Mouse (Mus musculus) myocyte (in vitro differentiated cells): ENCODE measurements around the gene Ube3b. TPM values are rescaled to one million over a fixed set of nuclear protein-coding genes. Genes with fewer than 3 reads are reported as not detected.

Experiments used
- H3K27me3 ChIP-seq: one replicate; pipeline ENCODE4 v1.6.1; 2011; ENCODE audit not compliant: control insufficient read depth, insufficient read depth, insufficient read length
- H3K36me3 ChIP-seq: one replicate; pipeline ENCODE4 v1.6.1; 2011; ENCODE audit not compliant: control insufficient read depth, insufficient read depth
- H3K4me2 ChIP-seq: one replicate; pipeline ENCODE4 v1.6.1; 2011; ENCODE audit warnings: low read depth, control low read depth
- H3K4me3 ChIP-seq: one replicate; pipeline ENCODE4 v1.5.1; 2011; ENCODE audit warnings: mild to moderate bottlenecking, control low read depth, moderate library complexity
- H3K79me2 ChIP-seq: one replicate; pipeline ENCODE4 v1.6.1; 2011; ENCODE audit not compliant: control insufficient read depth, insufficient read depth
- H3ac ChIP-seq: one replicate; pipeline ENCODE4 v1.6.1; 2011; ENCODE audit not compliant: control insufficient read depth, insufficient read length
- CEBPB ChIP-seq: IDR thresholded peaks from 2 replicates; pipeline ENCODE4 v1.6.1; 2011; ENCODE audit warnings: mild to moderate bottlenecking, moderate library complexity; ENCODE audit not compliant: poor library complexity, insufficient read depth, severe bottlenecking
- E2F4 ChIP-seq: IDR thresholded peaks from one replicate; pipeline ENCODE4 v1.6.1; 2011; ENCODE audit warnings: mild to moderate bottlenecking, control low read depth, moderate library complexity; ENCODE audit not compliant: insufficient read depth
- MAX ChIP-seq: IDR thresholded peaks from one replicate; pipeline ENCODE4 v1.6.1; 2011; ENCODE audit warnings: low read depth, mild to moderate bottlenecking, control low read depth
- MYOD1 ChIP-seq, 3 experiments: IDR thresholded peaks; one replicate each; pipeline ENCODE4 v1.6.1; 2011; ENCODE audit warnings: control low read depth in 2 of 3, low read depth in 2 of 3, mild to moderate bottlenecking in 2 of 3, moderate library complexity in 1 of 3; ENCODE audit not compliant: insufficient read length in 2 of 3, control insufficient read depth in 1 of 3
- MYOG ChIP-seq, 3 experiments: IDR thresholded peaks; one replicate each; pipeline ENCODE4 v1.6.1; 2011; ENCODE audit warnings: control low read depth in 2 of 3, low read depth in 2 of 3, mild to moderate bottlenecking in 2 of 3; ENCODE audit not compliant: insufficient read length in 2 of 3, control insufficient read depth in 1 of 3, insufficient read depth in 1 of 3
- POLR2A ChIP-seq: IDR thresholded peaks from one replicate; pipeline ENCODE4 v1.6.1; 2011; ENCODE audit warnings: low read depth, mild to moderate bottlenecking, control low read depth, moderate library complexity; ENCODE audit not compliant: insufficient read length
- POLR2AphosphoS2 ChIP-seq: IDR thresholded peaks from one replicate; pipeline ENCODE4 v1.6.1; 2011; ENCODE audit warnings: low read depth, control low read depth; ENCODE audit not compliant: insufficient read length
- REST ChIP-seq: IDR thresholded peaks from one replicate; pipeline ENCODE4 v1.6.1; 2011; ENCODE audit warnings: mild to moderate bottlenecking, control low read depth, moderate library complexity; ENCODE audit not compliant: insufficient read depth, insufficient read length
- SRF ChIP-seq: IDR thresholded peaks from one replicate; pipeline ENCODE4 v1.6.1; 2011; ENCODE audit warnings: low read depth; ENCODE audit not compliant: control insufficient read depth, insufficient read length
- TCF12 ChIP-seq: IDR thresholded peaks from one replicate; pipeline ENCODE4 v1.6.1; 2011; ENCODE audit warnings: mild to moderate bottlenecking, control low read depth; ENCODE audit not compliant: poor library complexity, insufficient read depth, severe bottlenecking
- TCF3 ChIP-seq: IDR thresholded peaks from one replicate; pipeline ENCODE4 v1.6.1; 2011; ENCODE audit warnings: low read depth, control low read depth; ENCODE audit not compliant: insufficient read length
- USF1 ChIP-seq: IDR thresholded peaks from one replicate; pipeline ENCODE4 v1.6.1; 2011; ENCODE audit warnings: low read depth, mild to moderate bottlenecking, control low read depth, moderate library complexity
- polyA plus RNA-seq: library from polyadenylated mRNA; unstranded; fragments of >200 nt; fragmentation: generic; extraction: Trizol; gene quantifications from one replicate; pipeline ENCODE4 v1.2.1, GENCODE M21; 2012; ENCODE audit warnings: missing spikeins

Gene Ube3b
- polyA plus RNA-seq = 56.0 TPM

DNA sequence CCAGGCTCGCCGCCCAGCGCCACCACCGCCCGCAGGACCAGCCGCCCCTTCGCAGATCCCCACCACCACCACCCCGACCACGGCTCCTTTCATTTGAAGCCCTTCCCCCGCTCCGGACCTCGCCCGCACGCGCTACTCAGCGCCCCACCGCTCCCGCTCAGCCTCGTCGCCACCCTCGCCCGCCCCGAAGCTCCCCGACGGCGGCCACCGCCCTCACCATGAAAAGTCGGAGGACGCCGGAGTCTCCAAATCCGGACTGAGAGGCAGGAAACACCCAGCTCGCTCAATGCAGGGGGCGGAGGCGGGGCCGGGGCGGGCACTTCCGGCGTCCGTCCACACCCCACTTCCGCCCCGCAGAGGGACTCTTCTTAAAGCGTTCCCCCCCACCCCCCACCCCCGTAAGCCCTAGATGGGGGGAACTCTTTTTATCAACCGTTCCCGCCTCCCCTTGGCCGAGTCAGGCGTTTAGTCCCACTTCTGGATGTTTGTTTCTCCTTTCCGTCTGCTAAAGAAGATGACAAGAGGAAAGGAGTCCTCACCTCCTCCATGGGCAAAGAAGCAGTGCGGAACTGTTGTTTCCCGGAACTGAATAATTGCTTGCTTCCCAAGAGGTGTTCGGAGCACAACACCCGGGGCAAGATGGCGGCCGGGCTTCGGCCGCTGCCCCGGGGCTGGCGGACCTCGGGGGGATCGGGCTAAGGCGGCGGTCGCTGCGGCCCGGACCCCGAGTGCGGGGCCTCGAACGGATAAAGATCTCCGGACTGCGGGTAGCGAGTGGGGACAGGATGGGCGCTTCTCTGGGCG lies at the start of gene Ube3b, which contains the start of gene Kctd10:
Gene Ube3b, plus strand, starts transcription at position 399 of the 804 bp plus-strand sequence.
Gene Kctd10, minus strand, starts transcription at position 300 of the 804 bp plus-strand sequence.
- no peak for TF ChIP-seq TCF3
- no peak for TF ChIP-seq CEBPB
- no peak for TF ChIP-seq MYOD1 (IDR thresholded peaks at IDR 0.05; ENCODE audit: control insufficient read depth in 1 of 3, insufficient read length in 2 of 3, low read depth in 2 of 3)
- TF ChIP-seq E2F4 = no peak
- TF ChIP-seq MYOG (IDR thresholded peaks at IDR 0.05; ENCODE audit: control insufficient read depth in 1 of 3, insufficient read depth in 1 of 3, insufficient read length in 2 of 3, low read depth in 2 of 3) = no peak
- peak; percentile 84 for TF ChIP-seq POLR2A
- TF ChIP-seq POLR2AphosphoS2 = peak; percentile 61
- no peak for TF ChIP-seq USF1
- TF ChIP-seq TCF12 = no peak
- TF ChIP-seq SRF = no peak
- no peak for TF ChIP-seq MAX
- no peak for TF ChIP-seq REST
- Histone ChIP-seq H3K4me3 (peak within 1 kb of the TSS; percentile 90), H3K36me3 (no peaks in the 10 kb centered on the region), H3K79me2 (peaks cover 74% of the 10 kb centered on the region), H3K4me2 (peak within 1 kb of the TSS; percentile 87), H3ac (peak within 1 kb of the TSS; percentile 87), H3K27me3 (no peaks in the 10 kb centered on the region)

DNA sequence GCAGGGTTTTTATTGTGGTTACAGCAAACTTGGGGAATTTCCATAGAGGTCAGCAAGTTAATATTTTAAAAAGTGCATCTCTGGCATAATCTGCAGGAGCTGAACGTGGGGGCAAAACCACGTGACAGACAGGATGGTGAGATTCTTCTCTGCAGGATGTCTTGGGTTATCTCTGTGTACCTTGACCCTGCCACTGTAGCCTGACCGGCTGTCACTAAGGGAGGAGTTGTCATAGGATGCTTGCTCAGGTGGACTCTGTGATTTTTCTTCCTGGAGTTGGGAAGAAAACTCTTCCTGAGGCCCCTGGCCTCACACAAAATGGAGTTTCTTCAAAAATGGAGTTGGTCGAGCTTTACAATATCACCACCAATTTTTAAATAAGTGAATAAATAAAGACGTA lies 37.4 kb upstream of the Ube3b start:
- no peak overlapping the region for H3K4me3 ChIP-seq
- H3K79me2 ChIP-seq = no peaks in the 10 kb centered on the region
- no peak overlapping the region for H3K4me2 ChIP-seq
- no peak overlapping the region for H3ac ChIP-seq
- TF ChIP-seq SRF (no peak), MYOD1 (IDR thresholded peaks at IDR 0.05; ENCODE audit: control insufficient read depth in 1 of 3, insufficient read length in 2 of 3, low read depth in 2 of 3) (no peak), POLR2A (no peak), POLR2AphosphoS2 (no peak), E2F4 (no peak), MAX (no peak), MYOG (IDR thresholded peaks at IDR 0.05; ENCODE audit: control insufficient read depth in 1 of 3, insufficient read depth in 1 of 3, insufficient read length in 2 of 3, low read depth in 2 of 3) (no peak), CEBPB (no peak), TCF12 (no peak), USF1 (no peak), REST (no peak), TCF3 (no peak)
- H3K36me3 ChIP-seq = no peaks in the 10 kb centered on the region
- H3K27me3 ChIP-seq = peaks cover under 1% of the 10 kb centered on the region

DNA sequence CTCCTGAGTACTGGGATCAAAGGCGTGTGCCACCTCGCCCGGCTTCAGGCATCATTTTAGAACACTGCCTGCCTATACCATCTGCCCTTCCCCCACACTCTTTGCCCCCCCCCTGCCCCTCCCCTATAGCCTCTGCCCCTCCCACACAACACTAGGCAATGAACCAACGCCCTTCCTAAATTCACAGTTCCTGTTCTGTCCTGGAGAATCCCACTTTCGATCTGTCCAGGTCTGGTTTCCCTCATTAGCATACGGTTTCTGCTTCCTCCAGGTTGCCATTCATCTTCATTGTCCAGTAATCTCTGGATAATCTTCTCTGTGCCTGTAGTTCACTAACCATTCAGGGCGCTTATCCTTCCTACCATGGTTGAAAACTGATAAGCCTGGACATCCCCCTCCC lies 36.8 kb upstream of the Ube3b start:
- peaks cover 6% of the 10 kb centered on the region for H3K27me3 ChIP-seq
- H3K4me2 ChIP-seq = no peak overlapping the region
- no peaks in the 10 kb centered on the region for H3K36me3 ChIP-seq
- H3K79me2 ChIP-seq = no peaks in the 10 kb centered on the region
- H3K4me3 ChIP-seq = no peak overlapping the region
- H3ac ChIP-seq = no peak overlapping the region
- TF ChIP-seq E2F4 (no peak), TCF3 (no peak), MYOD1 (IDR thresholded peaks at IDR 0.05; ENCODE audit: control insufficient read depth in 1 of 3, insufficient read length in 2 of 3, low read depth in 2 of 3) (no peak), CEBPB (no peak), USF1 (no peak), POLR2AphosphoS2 (no peak), SRF (no peak), REST (no peak), TCF12 (no peak), MAX (no peak), POLR2A (no peak), MYOG (IDR thresholded peaks at IDR 0.05; ENCODE audit: control insufficient read depth in 1 of 3, insufficient read depth in 1 of 3, insufficient read length in 2 of 3, low read depth in 2 of 3) (no peak)

DNA sequence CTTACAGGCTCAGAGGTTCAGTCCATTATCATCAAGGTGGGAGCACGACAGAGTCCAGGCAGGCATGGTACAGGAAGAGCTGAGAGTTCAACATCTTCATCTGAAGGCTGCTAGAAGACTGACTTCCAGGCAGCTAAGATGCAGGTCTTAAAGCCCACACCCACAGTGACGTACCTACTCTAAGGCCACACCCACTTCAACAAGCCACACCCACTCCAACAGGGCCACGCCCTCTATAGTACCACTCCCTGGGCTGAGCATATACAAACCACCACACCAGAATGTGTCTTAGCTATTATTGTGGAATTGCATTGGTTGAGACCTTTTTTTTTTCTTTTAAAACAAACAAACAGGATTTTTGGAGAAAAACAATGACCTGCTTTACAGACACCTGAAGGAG lies 34.9 kb upstream of the Ube3b start:
- H3K27me3 ChIP-seq = peaks cover 21% of the 10 kb centered on the region
- no peak overlapping the region for H3ac ChIP-seq
- no peak overlapping the region for H3K4me3 ChIP-seq
- H3K79me2 ChIP-seq = no peaks in the 10 kb centered on the region
- TF ChIP-seq POLR2A = no peak
- TF ChIP-seq POLR2AphosphoS2 = no peak
- TF ChIP-seq TCF12 = no peak
- no peak for TF ChIP-seq MAX
- TF ChIP-seq CEBPB = no peak
- no peak for TF ChIP-seq MYOG (IDR thresholded peaks at IDR 0.05; ENCODE audit: control insufficient read depth in 1 of 3, insufficient read depth in 1 of 3, insufficient read length in 2 of 3, low read depth in 2 of 3)
- no peak for TF ChIP-seq USF1
- no peaks in the 10 kb centered on the region for H3K36me3 ChIP-seq
- no peak overlapping the region for H3K4me2 ChIP-seq
